Mouse (Mus musculus) lung, embryonic 16.5 days (tissue): Measurements from ENCODE around the gene Olfr980. TPM values are rescaled to one million over a fixed set of nuclear protein-coding genes. Genes with fewer than 3 reads are reported as not detected.
"Not testable (repeated sequence)": the region's sequence is repeated elsewhere in the genome, so short reads cannot be mapped to it uniquely, and the experiment has no call there.

Experiments
- ATAC-seq: fragments of 200-750 bp; cut with Nextera tagmentation; 2 replicates; pipeline ENCODE4 v1.8.0; 2017; ENCODE audit warnings: low read depth, mild to moderate bottlenecking, moderate library complexity
- H3K27ac ChIP-seq: fragments of 300-500 bp; sonication (generic); 2 replicates; pipeline ENCODE4 v1.5.1; 2014; ENCODE audit warnings: mild to moderate bottlenecking, control low read depth, low read length
- H3K27me3 ChIP-seq: fragments of 300-500 bp; sonication (generic); 2 replicates; pipeline ENCODE4 v1.6.1; 2014; ENCODE audit warnings: low read depth, low read length, mixed read lengths; ENCODE audit not compliant: control insufficient read depth, insufficient read depth
- H3K36me3 ChIP-seq: fragments of 300-500 bp; sonication (generic); 2 replicates; pipeline ENCODE4 v1.6.1; 2014; ENCODE audit warnings: low read length; ENCODE audit not compliant: control insufficient read depth, insufficient read depth
- H3K4me1 ChIP-seq: fragments of 300-500 bp; sonication (generic); replicated peaks from 2 replicates; pipeline ENCODE4 v1.6.1; 2014; ENCODE audit warnings: low read length, mixed read lengths; ENCODE audit not compliant: control insufficient read depth, insufficient read depth
- H3K4me2 ChIP-seq: fragments of 300-500 bp; sonication (generic); 2 replicates; pipeline ENCODE4 v1.6.1; 2014; ENCODE audit warnings: low read depth, low read length, control low read depth
- H3K4me3 ChIP-seq: fragments of 300-500 bp; sonication (generic); 2 replicates; pipeline ENCODE4 v1.5.1; 2014; ENCODE audit warnings: mild to moderate bottlenecking, low read length, control low read depth
- H3K9ac ChIP-seq: fragments of 300-500 bp; sonication (generic); 2 replicates; pipeline ENCODE4 v1.6.1; 2014; ENCODE audit warnings: low read length, control low read depth
- H3K9me3 ChIP-seq: fragments of 300-500 bp; sonication (generic); 2 replicates; pipeline ENCODE4 v1.6.1; 2016; ENCODE audit warnings: low read length; ENCODE audit not compliant: control insufficient read depth
- WGBS: fragments of 180-500 bp; shearing (Covaris S2); extraction: QIAGEN DNeasy Blood & Tissue Kit; methylation state at CpG from one replicate; pipeline ENCODE4 v1.1.7; 2014; 5-methylcytosine and 5-hydroxymethylcytosine counted together
- polyA plus RNA-seq: library from polyadenylated mRNA; unstranded; fragments of >200 nt; fragmentation: Nextera tagmentation; extraction: Ambion mirVana; gene quantifications from 2 replicates; pipeline ENCODE4 v1.2.1, GENCODE M21; 2015

Gene Olfr980
- not detected in 2 replicates for polyA plus RNA-seq

DNA sequence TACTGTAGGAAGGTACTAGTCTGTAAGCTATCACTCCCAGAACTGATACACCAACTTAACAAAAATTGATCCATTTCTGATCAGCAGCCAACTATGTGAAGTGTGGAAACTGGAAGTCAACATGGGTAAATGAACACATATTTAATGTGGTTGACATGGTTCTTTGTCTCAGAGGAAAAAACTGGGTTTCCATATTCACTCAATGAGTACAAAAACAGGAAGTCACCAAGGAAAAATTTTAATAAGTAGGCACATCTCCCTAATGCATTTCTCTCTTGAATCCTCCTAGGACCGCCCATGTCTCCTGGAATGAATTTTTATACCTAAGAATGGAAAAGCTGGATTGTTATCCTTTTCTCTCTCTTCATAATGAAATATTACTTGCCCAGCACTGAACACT is at the start of gene Olfr980:
Gene Olfr980, minus strand, starts transcription at position 101 of the 400 bp plus-strand sequence.
- Histone ChIP-seq H3K4me1 (no peaks in the 10 kb centered on the region), H3K9ac (no peak within 1 kb of the TSS), H3K9me3 (no peaks in the 10 kb centered on the region), H3K36me3 (no peaks in the 10 kb centered on the region), H3K27me3 (no peaks in the 10 kb centered on the region), H3K4me2 (no peak within 1 kb of the TSS), H3K27ac (no peak within 1 kb of the TSS), H3K4me3 (no peak within 1 kb of the TSS)
- 70% methylated on average over 1 of the region's 1 CpGs for WGBS
- no peak for ATAC-seq

DNA sequence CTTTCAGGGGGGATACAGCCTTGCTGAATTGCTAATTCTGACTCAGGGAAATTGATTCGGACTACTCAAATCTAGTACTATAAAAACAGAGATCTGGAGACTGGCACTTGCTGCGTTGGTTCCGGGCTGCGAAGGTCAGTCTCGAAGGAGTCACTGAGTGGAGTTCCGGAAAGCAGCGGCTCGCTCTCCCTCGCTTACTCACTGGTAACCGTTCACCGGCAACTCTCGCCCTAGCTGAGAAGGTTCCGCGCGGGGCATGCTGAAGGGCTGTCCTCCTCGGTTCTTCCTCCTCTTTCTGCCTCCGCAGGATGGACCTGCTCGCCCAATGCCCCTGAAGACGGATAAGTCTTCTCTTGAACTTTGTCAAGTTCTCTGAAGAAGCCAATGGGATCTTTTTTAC is 40.8 kb upstream of the Olfr980 start:
- WGBS = 92% methylated on average over 19 of the region's 19 CpGs
- no peaks in the 10 kb centered on the region for H3K9me3 ChIP-seq

DNA sequence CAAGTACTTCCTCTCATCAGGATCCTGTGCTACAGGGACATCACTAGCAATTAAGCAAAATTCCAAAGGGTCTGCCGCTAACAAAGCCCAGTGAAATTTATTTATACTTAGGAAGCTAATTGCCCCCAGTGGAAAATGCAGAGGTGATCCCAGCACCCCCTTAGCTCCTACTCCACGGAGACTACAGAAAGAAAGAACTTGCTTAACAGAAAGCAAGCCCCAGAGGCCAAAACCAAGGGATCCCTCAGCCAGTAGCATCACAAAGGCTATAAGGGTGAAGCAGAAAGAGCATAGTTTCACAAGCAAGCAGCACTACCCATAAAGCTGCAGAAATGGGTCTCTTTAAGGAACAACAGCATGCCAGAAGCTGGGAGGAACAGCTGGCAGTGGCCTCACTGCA is 11.8 kb upstream of the Olfr980 start, which contains the start of gene Olfr981:
Gene Olfr981, plus strand, starts transcription at position 301 of the 400 bp plus-strand sequence.
- Histone ChIP-seq H3K4me1 (no peaks in the 10 kb centered on the region), H3K9ac (no peak within 1 kb of the TSS), H3K4me3 (no peak within 1 kb of the TSS), H3K36me3 (no peaks in the 10 kb centered on the region), H3K27me3 (no peaks in the 10 kb centered on the region), H3K9me3 (no peaks in the 10 kb centered on the region), H3K27ac (no peak within 1 kb of the TSS), H3K4me2 (no peak within 1 kb of the TSS)
- no peak for ATAC-seq
- WGBS = 70% methylated on average over 2 of the region's 2 CpGs

More for the DNA sequence above, 40.8 kb upstream of the Olfr980 start:
- Histone ChIP-seq H3K27me3 (no peaks in the 10 kb centered on the region), H3K4me1 (no peaks in the 10 kb centered on the region), H3K4me2 (no peak overlapping the region), H3K9ac (no peak overlapping the region), H3K4me3 (no peak overlapping the region), H3K36me3 (no peaks in the 10 kb centered on the region), H3K27ac (no peak overlapping the region)
- no peak for ATAC-seq

- H3K27ac ChIP-seq = no peak within 1 kb of the TSS
- H3K9ac ChIP-seq = no peak within 1 kb of the TSS
- no peaks in the 10 kb centered on the region for H3K27me3 ChIP-seq
- no peak within 1 kb of the TSS for H3K4me3 ChIP-seq
- WGBS = 93% methylated on average over 1 of the region's 1 CpGs
- no peak for ATAC-seq
- no peak within 1 kb of the TSS for H3K4me2 ChIP-seq
- no peaks in the 10 kb centered on the region for H3K9me3 ChIP-seq
- no peaks in the 10 kb centered on the region for H3K36me3 ChIP-seq
- no peaks in the 10 kb centered on the region for H3K4me1 ChIP-seq
Observed at GRCm38 (mm10) chr9:40003365-40003764, 6.0 kb downstream of the Olfr980 start, which contains the start of gene Olfr979. Gene Olfr979 (minus strand): TSS chr9:40003465.

DNA sequence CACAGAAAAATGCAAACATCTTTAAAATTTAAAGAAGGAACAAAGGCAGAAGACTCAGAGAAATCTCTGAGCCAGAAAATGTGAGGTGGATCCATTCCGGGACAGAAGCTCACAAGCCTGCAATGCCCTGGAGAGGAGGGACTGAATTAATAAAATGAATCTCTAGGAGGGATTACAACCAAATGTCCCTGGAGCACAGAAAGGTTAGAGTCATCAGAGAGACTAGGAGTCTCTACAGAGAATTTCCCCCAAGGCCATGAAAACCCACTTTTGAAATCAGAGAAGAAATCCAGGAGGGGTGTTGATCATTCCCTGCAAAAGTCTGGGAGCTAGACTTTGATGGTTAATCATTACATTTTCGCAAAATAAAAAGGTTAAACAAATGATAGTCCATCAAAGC is 17.6 kb downstream of the Olfr980 start, which contains the start of gene Olfr978:
Gene Olfr978, plus strand, starts transcription at position 301 of the 400 bp plus-strand sequence.
- 83% methylated on average over 2 of the region's 2 CpGs for WGBS
- no peak within 1 kb of the TSS for H3K4me2 ChIP-seq
- no peaks in the 10 kb centered on the region for H3K36me3 ChIP-seq
- H3K27ac ChIP-seq = no peak within 1 kb of the TSS
- H3K9me3 ChIP-seq = no peaks in the 10 kb centered on the region
- H3K27me3 ChIP-seq = no peaks in the 10 kb centered on the region
- H3K4me3 ChIP-seq = no peak within 1 kb of the TSS
- H3K4me1 ChIP-seq = no peaks in the 10 kb centered on the region
- ATAC-seq = no peak
- no peak within 1 kb of the TSS for H3K9ac ChIP-seq

DNA sequence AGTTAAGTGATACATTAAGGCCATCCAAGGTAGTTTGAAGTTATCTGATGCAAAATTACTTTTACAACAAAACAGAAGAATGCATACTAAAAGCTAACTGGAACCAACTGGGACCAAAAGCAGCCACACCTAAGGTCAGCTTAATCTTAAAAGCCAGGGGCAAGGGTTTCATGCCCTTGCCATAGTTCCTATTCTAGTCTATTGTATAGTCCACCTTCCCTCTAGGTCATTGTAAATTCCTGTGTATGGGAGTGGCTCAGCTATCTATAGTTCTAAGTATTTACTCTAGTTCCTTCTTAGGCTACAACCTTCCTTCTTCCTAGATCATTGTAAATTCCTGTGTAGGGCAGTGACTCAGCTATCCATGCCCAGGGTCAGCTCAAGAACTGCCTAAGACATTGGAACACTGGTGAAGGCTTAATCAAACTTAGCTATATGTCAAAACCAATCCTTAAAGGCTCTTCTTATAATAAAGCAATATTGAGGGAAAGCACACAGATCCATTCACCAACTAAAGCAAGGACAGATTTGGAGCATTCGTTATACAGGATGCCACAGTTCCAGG is 32.7 kb downstream of the Olfr980 start:
- H3K9ac ChIP-seq, ATAC-seq: not testable (repeated sequence)
- 75% methylated on average over 1 of the region's 1 CpGs for WGBS

GRCm38 (mm10) chr9:39961033-39961432 is 48.3 kb downstream of the Olfr980 start, which contains the start of gene Olfr976:
Gene Olfr976 (minus strand): TSS chr9:39961133.
- ATAC-seq, H3K4me1 ChIP-seq, H3K27me3 ChIP-seq, H3K9ac ChIP-seq, H3K4me3 ChIP-seq, H3K9me3 ChIP-seq, H3K27ac ChIP-seq, H3K36me3 ChIP-seq, H3K4me2 ChIP-seq: not testable (repeated sequence)
- WGBS = 72% methylated on average over 5 of the region's 9 CpGs

More for the DNA sequence above, 32.7 kb downstream of the Olfr980 start:
- not testable (repeated sequence) for H3K27me3 ChIP-seq, H3K9me3 ChIP-seq, H3K4me2 ChIP-seq, H3K4me3 ChIP-seq, H3K4me1 ChIP-seq, H3K27ac ChIP-seq, H3K36me3 ChIP-seq

Other genes starting within 250 kb of the Olfr980 start
- gene Olfr968, start 226.3 kb downstream of the Olfr980 start, polyA plus RNA-seq = not detected in 2 replicates
- gene Olfr969, start 218.6 kb downstream of the Olfr980 start, polyA plus RNA-seq = not detected in 2 replicates
- not detected in 2 replicates for gene Olfr970, start 200.7 kb downstream of the Olfr980 start, polyA plus RNA-seq
- not detected in 2 replicates for gene Olfr971, start 172.7 kb downstream of the Olfr980 start, polyA plus RNA-seq
- not detected in 2 replicates for gene Olfr972, start 143.2 kb downstream of the Olfr980 start, polyA plus RNA-seq
- gene Olfr229, start 102.2 kb downstream of the Olfr980 start, polyA plus RNA-seq = not detected in 2 replicates
- not detected in 2 replicates for gene Olfr974, start 72.1 kb downstream of the Olfr980 start, polyA plus RNA-seq
- gene Olfr975, start 57.5 kb downstream of the Olfr980 start, polyA plus RNA-seq = not detected in 2 replicates
- gene Olfr976, start 48.4 kb downstream of the Olfr980 start, polyA plus RNA-seq = not detected in 2 replicates
- not detected in 2 replicates for gene Olfr978, start 17.5 kb downstream of the Olfr980 start, polyA plus RNA-seq
- gene Olfr979, start 6.1 kb downstream of the Olfr980 start, polyA plus RNA-seq = not detected in 2 replicates
- not detected in 2 replicates for gene Olfr981, start 11.9 kb upstream of the Olfr980 start, polyA plus RNA-seq
- gene Olfr982, start 64.2 kb upstream of the Olfr980 start, polyA plus RNA-seq = not detected in 2 replicates
- not detected in 2 replicates for gene Olfr983, start 84.0 kb upstream of the Olfr980 start, polyA plus RNA-seq
- gene Olfr984, start 104.6 kb upstream of the Olfr980 start, polyA plus RNA-seq = not detected in 2 replicates
- not detected in 2 replicates for gene Olfr985, start 120.6 kb upstream of the Olfr980 start, polyA plus RNA-seq
- gene Tmem225, start 138.5 kb upstream of the Olfr980 start, polyA plus RNA-seq = not detected in 2 replicates
- not detected in 2 replicates for gene Olfr986, start 171.3 kb upstream of the Olfr980 start, polyA plus RNA-seq
- 3.1 and 3.7 TPM in 2 replicates for gene Zfp202, start 182.7 kb upstream of the Olfr980 start, polyA plus RNA-seq